Mouse (Mus musculus) layer of hippocampus, postnatal 10 days (tissue): ENCODE results near the gene Syvn1. TPM values are rescaled to one million over a fixed set of nuclear protein-coding genes. Genes with fewer than 3 reads are reported as not detected.
"Not testable (repeated sequence)": the region's sequence is repeated elsewhere in the genome, so short reads cannot be mapped to it uniquely, and the experiment has no call there.

Experiments used
- DNase-seq, 2 experiments: peaks; one replicate each; pipeline ENCODE4 v3.0.0; 2021; ENCODE audit warnings: low spot score in 2 of 2
- total RNA-seq, 2 experiments: library from RNA; stranded (reverse); gene quantifications; 2 replicates each; pipeline ENCODE4 v1.2.3; 2021

Syvn1 gene
- total RNA-seq, 2 experiments from 2014 or later, result 40.6 to 41.2 TPM

DNA sequence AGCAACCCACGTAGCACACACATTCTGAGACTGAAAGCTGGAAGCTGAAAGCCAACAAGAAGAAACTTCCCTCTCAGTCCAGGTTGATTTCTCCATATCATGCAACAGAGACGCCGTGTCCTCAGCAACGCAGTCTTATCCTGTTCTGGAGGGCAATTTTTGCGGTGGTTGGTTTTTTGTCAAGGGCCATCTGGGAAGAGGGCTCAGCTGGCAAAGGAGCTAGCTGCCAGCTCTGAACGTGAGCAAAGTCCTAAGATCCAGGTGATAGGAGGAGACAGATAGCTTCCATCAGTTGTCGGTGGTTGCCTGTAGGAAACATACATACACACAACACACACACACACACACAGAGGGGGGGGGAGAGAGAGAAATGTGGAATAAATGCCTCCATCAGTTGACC lies 8.1 kb upstream of the Syvn1 start:
- DNase-seq, result no peak

DNA sequence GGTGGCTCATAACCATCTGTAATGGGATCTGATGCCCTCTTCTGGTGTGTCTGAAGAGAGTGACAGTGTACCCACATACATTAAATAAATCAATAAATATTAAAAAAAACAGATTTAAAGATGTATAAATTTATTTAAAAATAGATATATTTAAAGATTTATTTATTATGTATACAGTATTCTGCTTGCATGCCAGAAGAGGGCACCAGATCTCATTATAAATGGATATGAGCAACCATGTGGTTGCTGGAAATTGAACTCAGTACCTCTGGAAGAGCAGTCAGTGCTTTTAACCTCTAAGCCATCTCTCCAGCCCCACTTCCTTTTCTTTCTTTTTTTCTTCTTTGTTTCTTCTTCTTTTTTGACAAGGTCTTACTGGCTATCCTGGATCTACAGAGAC lies 6.4 kb upstream of the Syvn1 start:
- no peak for DNase-seq

DNA sequence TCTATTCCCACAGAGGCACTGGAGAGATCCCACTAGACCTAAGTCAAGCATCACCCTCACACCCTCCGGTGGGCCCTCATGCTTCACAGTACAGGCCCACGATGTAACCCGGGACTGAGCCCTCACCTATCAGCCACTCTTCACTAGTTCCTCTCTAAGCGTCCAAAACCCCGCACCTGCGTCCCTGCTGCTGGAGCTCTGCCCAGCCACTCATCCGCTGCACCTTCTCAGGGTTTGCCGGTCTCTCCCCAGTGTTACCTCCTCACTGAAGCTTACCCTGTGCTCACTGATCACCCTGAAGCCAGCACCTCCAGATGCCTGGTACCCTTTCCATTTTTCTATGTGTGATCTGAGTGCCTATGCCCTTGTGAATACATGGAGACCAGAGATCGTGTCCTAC lies 4.1 kb upstream of the Syvn1 start:
- no peak for DNase-seq

DNA sequence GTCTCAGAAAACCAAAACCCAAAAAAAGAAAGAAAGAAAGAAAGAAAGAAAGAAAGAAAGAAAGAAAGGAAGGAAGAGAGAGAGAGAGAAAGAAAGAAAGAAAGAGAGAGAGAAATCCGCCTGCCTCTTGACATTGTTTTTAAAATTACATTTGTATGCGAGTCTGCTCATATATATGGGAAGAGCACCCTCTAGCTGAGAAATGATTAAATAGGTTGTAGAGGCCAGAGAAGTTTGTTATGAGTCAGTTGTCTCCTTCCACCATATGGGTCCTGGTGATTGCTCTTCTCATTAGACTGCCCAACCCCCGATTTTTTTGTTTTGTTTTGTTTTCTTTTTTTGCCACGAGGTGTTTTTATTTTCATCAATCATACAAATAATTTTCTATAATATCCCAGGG lies 2.3 kb upstream of the Syvn1 start:
- not testable (repeated sequence) for DNase-seq

DNA sequence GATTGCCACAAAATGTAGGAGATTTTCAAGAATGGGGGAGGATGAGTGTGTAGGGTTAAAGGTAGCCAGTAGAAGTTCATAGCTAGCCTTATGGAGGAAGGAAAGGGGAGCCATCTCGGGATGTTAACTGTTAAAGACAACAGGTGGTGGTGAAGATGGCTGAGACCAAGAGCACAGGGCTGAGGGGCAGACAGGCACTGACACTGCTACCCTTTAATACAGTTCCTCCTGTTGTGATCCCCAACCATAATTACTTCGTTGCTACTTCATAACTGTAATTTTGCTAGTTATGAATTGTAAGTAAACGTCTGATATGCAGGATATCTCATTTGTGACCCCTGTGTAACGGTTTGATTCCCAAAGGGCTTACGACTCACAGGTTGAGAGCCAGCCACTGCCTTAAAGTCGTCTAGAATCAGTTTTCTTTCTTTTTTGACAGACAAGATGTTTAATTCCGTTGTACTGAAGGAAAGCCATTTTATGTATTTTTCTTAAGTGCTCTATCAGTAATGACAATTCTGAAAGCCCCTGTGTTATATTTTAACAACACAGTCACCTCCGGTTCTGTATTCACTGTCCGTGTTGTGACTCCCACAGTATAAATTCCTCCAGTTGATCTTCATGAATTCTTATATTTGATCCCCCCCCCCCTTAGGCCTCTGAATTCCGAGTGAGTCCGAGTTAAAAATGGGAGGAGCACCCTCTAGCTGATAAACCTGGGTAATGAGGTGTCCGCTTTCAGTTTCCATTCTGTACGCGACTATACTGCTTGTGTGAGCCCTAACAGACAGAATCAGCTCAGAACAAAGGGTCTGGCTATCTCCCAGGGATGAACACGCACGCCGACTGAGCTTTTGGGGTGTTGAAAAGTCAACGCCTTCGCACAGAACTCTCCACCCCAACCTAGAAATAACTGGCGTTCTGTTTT lies 746 bp upstream of the Syvn1 start:
- DNase-seq, result no peak

DNA sequence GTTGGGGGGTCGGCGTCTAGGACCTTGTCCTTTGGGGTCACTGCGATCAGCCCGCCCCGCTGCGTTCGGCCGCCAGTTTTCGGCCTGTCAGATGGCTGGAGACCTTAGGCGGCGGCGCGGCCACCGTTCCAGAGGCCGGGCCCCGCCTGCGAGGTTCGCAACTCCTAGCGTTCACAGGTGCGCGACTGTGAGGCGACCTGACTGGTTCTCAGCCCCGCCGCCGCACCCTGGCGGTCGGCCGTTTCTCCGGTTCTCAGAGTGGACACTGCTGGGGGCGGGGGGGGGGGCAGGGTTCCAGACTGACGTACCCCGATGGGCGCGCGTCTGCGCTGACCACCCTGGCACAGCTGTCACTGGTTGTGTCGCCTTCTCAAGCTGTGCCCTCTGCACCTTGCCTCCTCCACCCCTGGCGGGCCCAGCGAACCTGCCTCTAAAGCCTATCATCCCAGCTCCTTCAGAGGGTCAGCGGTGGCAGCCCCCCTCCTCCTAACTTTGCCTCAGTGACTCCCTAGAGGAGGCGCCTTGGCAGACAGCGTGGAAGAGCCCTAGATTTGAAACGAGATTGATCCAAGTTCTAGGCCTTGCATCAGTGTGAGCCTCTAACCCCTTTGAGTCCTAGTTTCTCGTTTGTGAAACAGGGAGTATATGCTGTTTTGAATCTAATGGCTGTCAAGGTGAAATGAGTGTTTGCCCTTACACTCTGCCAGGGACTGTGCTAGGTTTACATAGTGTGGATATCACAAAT lies 950 bp downstream of the Syvn1 start:
- no peak for DNase-seq

DNA sequence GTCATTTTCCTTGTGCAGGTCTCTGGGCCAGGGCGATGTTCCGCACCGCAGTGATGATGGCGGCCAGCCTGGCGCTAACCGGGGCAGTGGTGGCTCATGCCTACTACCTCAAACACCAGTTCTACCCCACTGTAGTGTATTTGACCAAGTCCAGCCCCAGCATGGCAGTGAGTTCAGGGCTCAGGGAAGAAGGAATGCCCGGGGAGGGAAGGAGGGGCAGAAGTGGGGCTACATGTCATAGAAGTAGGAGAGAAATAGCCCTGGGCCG lies 1.5 kb downstream of the Syvn1 start:
- no peak for DNase-seq

DNA sequence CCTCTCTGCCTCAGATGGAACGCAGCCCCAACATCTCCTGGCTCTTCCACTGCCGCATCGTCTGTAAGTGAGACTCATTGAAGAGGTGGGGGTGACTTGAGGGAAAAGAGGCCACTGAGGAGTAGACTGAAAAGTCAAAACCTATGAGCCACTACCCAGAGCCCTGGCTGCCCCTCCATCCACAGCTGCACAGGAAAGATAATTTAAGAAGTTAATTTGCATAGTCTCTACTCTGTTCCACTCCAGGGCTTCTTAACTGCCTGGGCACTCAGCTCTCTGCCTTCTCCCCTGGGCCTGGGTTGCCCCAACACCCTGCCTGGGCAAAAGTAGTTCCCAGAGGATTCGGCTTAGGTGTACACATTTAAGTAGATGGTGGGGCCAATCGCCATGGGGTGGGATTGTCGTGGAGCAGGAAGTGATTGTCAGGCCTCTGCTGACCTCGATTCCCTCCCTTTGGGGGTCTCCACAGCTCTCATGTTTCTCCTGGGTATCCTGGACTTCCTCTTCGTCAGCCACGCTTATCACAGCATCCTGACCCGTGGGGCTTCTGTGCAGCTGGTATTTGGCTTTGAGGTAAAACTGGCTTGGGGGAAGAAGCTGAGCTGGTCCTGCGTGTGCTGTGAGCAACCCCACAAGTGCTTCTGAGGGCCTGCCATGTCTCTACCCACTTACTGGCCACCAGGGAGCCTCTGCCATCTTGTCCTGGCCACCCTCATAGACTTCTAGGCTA lies 2.5 kb downstream of the Syvn1 start:
- DNase-seq, result no peak

DNA sequence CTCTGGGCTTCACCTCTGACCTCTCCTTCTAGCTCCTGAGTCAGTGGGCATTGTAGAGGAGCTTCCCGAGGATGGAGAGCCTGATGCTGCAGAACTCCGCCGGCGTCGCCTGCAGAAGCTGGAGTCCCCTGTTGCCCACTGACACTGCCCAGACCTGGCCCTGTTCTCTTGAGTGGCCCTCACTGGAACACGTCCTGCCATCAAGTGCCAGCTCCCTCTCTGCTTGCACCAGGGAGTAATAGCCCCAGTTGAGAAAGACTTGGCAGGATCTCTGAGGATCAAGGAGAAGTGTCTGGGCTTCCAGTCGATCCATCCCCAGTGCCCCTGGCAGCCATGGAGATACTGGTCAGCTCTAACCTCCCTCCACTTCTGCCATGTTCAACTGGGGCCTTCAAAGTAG lies 6.1 kb downstream of the Syvn1 start:
- no peak for DNase-seq

DNA sequence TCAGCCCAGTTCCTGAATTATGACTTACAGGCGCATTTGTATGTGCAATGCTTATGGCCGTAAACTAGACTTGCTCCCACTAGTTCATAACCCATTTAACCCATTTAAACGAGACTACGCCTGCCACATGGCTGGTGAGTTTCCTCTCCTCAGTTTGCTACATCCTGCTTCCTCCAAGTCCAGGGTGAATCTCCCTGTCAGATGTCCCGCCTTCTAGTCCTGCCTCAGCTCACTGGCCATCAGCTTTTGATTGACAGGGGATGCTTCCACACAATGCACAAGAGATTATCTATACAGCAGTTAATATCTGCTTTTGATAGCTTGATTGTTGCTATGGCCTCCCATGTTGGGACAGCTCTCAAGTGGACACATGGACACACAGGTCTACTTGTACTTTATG lies 7.9 kb downstream of the Syvn1 start:
- DNase-seq, result no peak

DNA sequence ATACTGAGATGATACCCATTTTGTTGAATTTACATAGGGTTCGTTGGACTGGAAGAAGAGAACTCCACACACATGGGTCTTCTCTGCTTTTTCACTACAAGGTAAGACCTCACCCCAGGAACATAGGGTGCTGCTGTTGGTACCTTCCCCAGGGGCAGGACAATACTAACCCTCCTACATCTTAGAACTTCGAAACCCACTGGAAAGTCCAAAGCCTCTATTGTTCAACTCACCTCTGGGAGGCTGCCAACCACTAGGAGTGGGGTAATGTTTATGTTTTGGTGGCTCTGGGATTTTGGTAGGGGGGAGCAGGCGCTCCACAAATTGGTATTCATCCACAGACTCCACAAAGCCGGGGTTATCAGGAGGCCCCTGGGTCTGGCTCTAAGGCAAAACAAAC lies 10.3 kb downstream of the Syvn1 start:
- no peak for DNase-seq

DNA sequence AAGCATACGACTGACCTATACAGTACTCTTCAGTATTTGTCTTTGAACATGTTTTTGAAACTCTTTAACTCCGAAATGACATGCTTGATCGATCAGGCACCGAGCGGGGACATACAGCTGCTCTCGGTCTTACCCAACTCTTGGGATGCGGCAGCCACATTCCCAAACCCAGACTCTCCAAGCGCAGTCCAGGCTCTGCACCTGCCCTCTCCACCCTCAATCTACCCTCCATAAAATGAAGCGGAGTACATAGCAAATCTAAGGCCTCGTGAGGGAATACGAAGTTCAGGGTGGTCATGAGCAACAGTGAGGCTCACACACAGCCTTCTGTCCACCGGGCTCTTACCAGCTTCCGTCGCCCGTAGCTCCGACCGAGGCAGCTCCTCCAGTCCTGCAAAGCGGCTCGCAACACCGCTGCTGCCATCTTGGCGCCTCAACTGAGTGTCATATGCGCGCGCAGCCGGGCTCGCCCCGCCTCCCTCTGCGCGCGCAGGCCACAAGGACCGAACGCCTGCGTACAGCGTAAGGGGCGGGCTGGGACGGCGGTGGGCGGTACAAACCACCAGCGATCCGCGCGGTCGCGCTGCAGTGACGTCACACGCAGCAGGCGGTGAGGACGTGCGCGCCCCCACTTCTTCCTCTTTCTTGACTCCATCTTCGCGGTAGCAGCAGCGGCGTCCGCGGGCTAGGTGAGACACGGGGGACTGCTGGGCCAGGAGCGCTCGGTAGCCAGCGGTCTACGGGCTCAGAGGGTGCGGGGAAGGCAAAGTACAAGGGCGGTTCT lies 11.1 kb downstream of the Syvn1 start, which contains the start of the genes Mrpl49 and Fau:
Gene Mrpl49, minus strand, starts transcription at position 473 of the 784 bp plus-strand sequence.
Gene Fau, plus strand, starts transcription at position 532 of the 784 bp plus-strand sequence.
- peak; percentile 97 to 99 for DNase-seq

DNA sequence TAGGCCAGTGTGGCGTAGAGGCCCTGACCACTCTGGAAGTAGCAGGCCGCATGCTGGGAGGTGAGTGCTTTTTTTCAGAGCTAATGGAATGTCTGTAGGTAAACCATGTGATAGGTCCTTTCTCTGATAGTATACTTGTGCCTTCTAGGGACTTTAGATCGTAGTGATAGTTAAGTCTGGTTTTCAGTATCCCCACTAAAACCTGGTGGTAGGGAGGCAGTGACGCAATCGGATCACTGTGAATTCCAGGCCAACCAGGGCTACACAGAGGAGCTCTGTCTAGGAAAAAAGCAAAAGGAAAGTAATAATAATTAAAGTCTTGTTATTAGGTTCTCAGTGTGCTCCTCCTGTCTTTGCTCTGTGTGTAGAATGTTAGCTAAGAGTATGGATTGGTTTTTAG lies 12.1 kb downstream of the Syvn1 start:
- no peak for DNase-seq

DNA sequence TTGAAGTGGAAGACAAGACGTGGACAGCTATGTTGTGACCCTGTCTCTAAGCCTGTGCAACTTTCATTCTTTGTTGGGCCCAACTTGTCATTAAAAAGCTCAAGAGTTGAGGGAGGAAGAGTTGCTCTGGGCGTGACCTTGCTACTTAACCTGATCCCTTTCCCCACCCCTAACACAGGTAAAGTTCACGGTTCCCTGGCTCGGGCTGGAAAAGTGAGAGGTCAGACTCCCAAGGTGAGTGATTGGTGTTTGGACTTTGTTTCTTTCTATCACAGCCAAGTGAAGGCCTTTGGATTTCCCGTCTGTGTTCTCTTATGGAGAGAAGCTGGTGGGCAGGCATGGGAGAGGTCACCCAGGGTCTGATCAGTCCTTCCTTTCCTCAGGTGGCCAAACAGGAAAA lies 12.6 kb downstream of the Syvn1 start:
- DNase-seq, result no peak

DNA sequence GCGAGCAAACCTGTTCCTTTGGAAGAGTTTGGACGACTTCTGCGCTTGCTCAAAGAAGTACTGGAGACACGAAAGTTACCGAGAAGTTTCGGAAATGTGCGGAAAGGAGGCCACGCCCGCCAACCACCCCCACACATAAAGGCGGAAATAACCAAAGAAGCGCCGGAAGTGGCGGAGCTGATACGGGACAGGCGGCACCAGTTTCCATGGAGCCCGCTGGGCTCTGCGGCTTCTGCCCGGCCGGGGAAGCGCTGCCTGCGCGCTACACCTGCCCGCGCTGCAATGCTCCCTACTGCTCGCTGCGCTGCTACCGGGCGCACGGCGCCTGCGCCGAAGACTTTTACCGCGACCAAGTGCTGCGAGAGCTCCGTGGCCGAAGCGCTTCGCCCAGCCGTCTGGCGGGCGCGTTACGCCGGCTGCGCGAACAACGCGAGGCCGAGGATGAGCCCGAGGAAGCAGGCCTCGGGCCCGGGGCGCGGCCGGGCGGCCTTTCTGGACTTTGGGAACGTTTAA lies 14.7 kb downstream of the Syvn1 start, which contains the start of gene Znhit2:
Gene Znhit2, plus strand, starts transcription at position 172 of the 513 bp plus-strand sequence.
- DNase-seq, result peak; percentile 89 to 94

DNA sequence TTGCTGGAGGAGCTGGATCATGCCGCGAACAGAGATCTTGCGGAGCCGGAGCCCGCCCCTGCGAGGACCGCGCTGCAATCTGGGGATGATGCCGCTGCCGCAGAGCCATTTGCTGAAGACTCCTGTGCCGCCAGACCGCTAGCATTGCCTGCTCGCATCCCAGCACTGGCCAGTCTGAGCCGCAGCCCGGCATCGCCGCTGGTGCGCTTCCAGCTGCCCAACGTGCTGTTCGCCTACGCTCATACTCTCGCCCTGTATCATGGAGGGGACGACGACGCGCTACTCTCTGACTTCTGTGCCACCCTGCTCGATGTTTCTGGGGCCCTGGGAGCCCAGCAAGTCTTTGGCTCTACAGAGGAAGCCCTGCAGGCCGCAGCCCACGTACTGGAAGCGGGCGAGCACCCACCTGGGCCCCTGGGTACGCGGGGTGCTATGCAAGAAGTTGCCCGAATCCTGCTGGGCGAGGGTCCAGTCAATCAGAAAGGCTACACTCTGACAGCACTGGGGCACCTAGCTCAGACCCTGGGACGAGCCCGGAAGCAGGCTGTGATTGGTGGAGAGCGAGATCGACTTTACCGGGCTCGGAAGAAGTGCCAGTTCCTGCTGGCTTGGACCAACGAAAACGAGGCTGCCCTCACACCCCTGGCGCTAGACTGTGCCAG lies 15.4 kb downstream of the Syvn1 start:
- DNase-seq, result peak; percentile 59 to 62

DNA sequence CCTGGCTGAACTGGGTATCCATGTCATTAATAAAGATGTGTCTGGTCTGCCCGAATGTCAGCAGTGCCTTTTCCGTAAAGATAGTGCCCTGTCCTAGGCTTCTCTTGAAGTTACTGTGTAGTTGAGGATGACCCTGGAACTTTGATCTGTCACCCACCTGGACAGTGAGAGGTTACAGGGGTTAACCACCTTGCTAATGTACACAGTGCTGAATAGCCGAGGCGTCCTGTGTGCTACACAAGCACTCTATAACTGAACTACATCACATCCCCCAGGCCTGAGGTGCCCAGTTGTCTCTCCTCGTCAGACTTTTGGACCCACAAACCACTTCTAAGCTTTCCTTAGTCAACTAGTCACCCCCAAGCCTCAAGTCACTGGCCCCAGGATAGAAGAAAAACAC lies 16.0 kb downstream of the Syvn1 start:
- DNase-seq, result no peak

DNA sequence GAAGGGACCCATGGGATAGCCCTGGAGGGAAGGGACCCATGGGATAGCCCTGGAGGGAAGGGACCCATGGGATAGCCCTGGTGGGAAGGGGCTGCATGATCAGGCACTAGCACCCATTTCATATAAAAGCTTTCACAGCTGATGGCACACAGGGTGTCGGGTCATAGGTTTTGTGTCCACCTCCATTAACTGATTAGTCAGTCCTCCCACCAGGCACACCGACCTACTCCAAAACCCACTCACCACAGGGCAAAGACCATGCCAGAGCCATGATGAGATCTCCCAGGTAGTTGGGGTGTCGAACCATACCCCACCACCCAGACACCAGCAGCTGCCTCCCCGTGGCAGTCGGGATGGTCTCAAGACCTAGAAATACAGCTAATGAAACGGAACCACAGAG lies 16.7 kb downstream of the Syvn1 start:
- DNase-seq, result no peak

DNA sequence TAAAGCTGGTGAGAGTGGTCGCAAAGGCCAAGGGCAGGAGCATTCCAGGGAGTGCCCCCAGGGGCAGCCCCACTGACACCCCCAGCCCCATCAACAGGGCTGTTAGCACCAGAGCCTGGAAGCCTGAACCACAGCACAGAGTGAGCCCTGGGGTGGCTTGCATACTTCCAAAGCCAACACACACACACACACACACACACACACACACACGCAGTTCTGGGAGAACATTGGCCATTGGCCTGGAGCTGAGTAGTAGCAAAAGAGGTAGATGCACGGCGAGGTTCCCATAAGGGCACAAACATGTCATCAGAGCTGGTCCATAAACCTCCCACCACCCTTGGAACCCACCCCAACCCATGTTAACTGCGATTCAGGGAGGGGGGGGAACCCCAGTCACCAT lies 20.2 kb downstream of the Syvn1 start:
- no peak for DNase-seq

DNA sequence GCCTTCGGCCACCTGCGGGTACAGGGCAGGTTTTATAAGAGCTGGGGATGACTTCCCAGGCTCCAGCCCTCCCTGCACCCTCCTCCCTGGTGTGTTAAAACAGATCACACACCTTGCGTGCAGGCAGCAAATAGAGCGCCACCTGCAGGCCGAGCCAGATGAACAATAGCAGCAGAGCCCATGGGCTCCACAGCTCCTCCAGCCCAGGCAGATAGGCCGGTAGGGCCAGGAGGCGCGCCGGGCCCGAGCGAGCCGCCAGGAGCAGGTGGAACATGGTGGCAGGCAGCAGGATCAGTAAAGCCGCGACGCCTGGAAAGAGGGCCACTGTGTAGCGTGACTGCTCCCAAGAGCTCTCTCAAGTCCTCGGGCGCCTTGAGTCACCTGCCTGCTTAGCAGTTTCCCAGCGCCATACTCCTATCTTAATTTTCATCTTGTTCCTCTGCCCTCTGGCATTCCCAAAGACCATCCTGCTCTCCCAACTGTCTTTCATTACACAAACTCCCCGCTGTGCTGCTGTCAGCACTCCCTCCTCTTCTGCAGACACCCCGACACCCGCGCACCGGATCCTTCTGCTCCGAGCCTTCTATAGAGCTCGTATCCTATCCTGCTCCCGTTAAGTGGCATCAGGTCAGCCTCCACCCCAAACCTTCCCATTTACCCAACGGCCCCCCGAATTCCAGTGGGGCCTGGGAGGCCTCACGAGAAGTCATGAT lies 20.8 kb downstream of the Syvn1 start:
- DNase-seq, result peak; percentile 88 to 90
